Mouse (Mus musculus) heart, adult 2 months (tissue): ENCODE measurements around the gene Large1.

ENCODE experiments used
- CTCF ChIP-seq: fragments of 200-600 bp; IDR thresholded peaks from 2 replicates; pipeline ENCODE4 v1.8.1; 2022; ENCODE audit warnings: antibody characterized with exemption, mild to moderate bottlenecking, moderate library complexity
- EP300 ChIP-seq: fragments of 200-500 bp; IDR thresholded peaks from 2 replicates; pipeline ENCODE4 v1.6.1; 2011; ENCODE audit warnings: low read depth, low read length, control low read depth; ENCODE audit not compliant: insufficient read depth
- POLR2A ChIP-seq: fragments of 200-500 bp; IDR thresholded peaks from 2 replicates; pipeline ENCODE4 v1.6.1; 2011; ENCODE audit warnings: mild to moderate bottlenecking, low read depth, low read length, control low read depth; ENCODE audit not compliant: insufficient read depth

GRCm38 (mm10) chr8:72766777-72767176 lies 586.6 kb downstream of the Large1 start:
- TF ChIP-seq EP300: no peak
- TF ChIP-seq CTCF: no peak
- no peak for TF ChIP-seq POLR2A
